Mouse (Mus musculus): ENCODE data around the gene Eri2. TPM values are rescaled to one million over a fixed set of nuclear protein-coding genes. Genes with fewer than 3 reads are reported as not detected.

Gene Eri2
- polyA plus RNA-seq, 1 experiment from 2014 or later = 16.5 TPM

- Histone ChIP-seq H3K36me3 (ENCODE audit: control insufficient read depth, insufficient read depth, low read length) (no peaks in the 10 kb centered on the region), H3K4me3 (ENCODE audit: low read depth, low read length) (no peak overlapping the region), H3K9ac (ENCODE audit: low read depth, low read length) (no peak overlapping the region), H3K27me3 (ENCODE audit: control insufficient read depth, insufficient read depth, low read depth, low read length) (no peaks in the 10 kb centered on the region), H3K4me1 (ENCODE audit: control insufficient read depth, insufficient read depth, low read length) (peaks cover 4% of the 10 kb centered on the region; the same call in 1 of the 2 replicates), H3K4me2 (ENCODE audit: low read length) (no peak overlapping the region), H3K27ac (ENCODE audit: low read length) (no peak overlapping the region), H3K9me3 (replicated peaks; ENCODE audit: control insufficient read depth, low read length, poor library complexity, severe bottlenecking) (no peaks in the 10 kb centered on the region)
- ATAC-seq = no peak
Observed at GRCm38 (mm10) chr7:119795311-119795710, 1.5 kb upstream of the Eri2 start.

- Histone ChIP-seq H3K4me2 (ENCODE audit: low read length) (peak overlapping the region; percentile 64), H3K4me3 (ENCODE audit: low read depth, low read length) (peak overlapping the region; percentile 70), H3K9ac (ENCODE audit: low read depth, low read length) (peak overlapping the region; percentile 80), H3K27me3 (ENCODE audit: control insufficient read depth, insufficient read depth, low read depth, low read length) (no peaks in the 10 kb centered on the region), H3K36me3 (ENCODE audit: control insufficient read depth, insufficient read depth, low read length) (0 out of 2 replicates have a peak, but pooled peaks cover 4% of the 10 kb centered on the region), H3K9me3 (replicated peaks; ENCODE audit: control insufficient read depth, low read length, poor library complexity, severe bottlenecking) (no peaks in the 10 kb centered on the region), H3K27ac (ENCODE audit: low read length) (peak overlapping the region; percentile 69; the same call in 1 of the 2 replicates), H3K4me1 (ENCODE audit: control insufficient read depth, insufficient read depth, low read length) (peaks cover 4% of the 10 kb centered on the region; the same call in 1 of the 2 replicates)
- ATAC-seq = peak; percentile 82
- WGBS = under 1% methylated on average over 20 of the region's 21 CpGs
Observed at GRCm38 (mm10) chr7:119794251-119794638, 387 bp upstream of the Eri2 start.

- H3K27me3 ChIP-seq (ENCODE audit: control insufficient read depth, insufficient read depth, low read depth, low read length) = no peaks in the 10 kb centered on the region
- H3K9ac ChIP-seq (ENCODE audit: low read depth, low read length) = no peak overlapping the region
- no peak overlapping the region for H3K4me3 ChIP-seq (ENCODE audit: low read depth, low read length)
- H3K27ac ChIP-seq (ENCODE audit: low read length) = no peak overlapping the region
- H3K9me3 ChIP-seq (replicated peaks; ENCODE audit: control insufficient read depth, low read length, poor library complexity, severe bottlenecking) = no peaks in the 10 kb centered on the region
- H3K36me3 ChIP-seq (ENCODE audit: control insufficient read depth, insufficient read depth, low read length) = peaks cover 25% of the 10 kb centered on the region
- no peak for ATAC-seq
- no peak overlapping the region for H3K4me2 ChIP-seq (ENCODE audit: low read length)
- peaks cover 4% of the 10 kb centered on the region; the same call in 1 of the 2 replicates for H3K4me1 ChIP-seq (ENCODE audit: control insufficient read depth, insufficient read depth, low read length)
- 80% methylated on average over 3 of the region's 3 CpGs for WGBS
Observed at GRCm38 (mm10) chr7:119789024-119789423, 4.8 kb downstream of the Eri2 start.

- ATAC-seq = no peak
- WGBS = 95% methylated on average over 5 of the region's 5 CpGs
- H3K4me2 ChIP-seq (ENCODE audit: low read length) = no peak overlapping the region
- no peaks in the 10 kb centered on the region for H3K4me1 ChIP-seq (ENCODE audit: control insufficient read depth, insufficient read depth, low read length)
- no peak overlapping the region for H3K9ac ChIP-seq (ENCODE audit: low read depth, low read length)
- H3K9me3 ChIP-seq (replicated peaks; ENCODE audit: control insufficient read depth, low read length, poor library complexity, severe bottlenecking) = no peaks in the 10 kb centered on the region
- no peaks in the 10 kb centered on the region for H3K27me3 ChIP-seq (ENCODE audit: control insufficient read depth, insufficient read depth, low read depth, low read length)
- no peak overlapping the region for H3K4me3 ChIP-seq (ENCODE audit: low read depth, low read length)
- peaks cover 25% of the 10 kb centered on the region for H3K36me3 ChIP-seq (ENCODE audit: control insufficient read depth, insufficient read depth, low read length)
- no peak overlapping the region for H3K27ac ChIP-seq (ENCODE audit: low read length)
Observed at GRCm38 (mm10) chr7:119784908-119785307, 8.9 kb downstream of the Eri2 start.

- Histone ChIP-seq H3K9ac (ENCODE audit: low read depth, low read length) (no peak overlapping the region), H3K4me2 (ENCODE audit: low read length) (no peak overlapping the region), H3K9me3 (replicated peaks; ENCODE audit: control insufficient read depth, low read length, poor library complexity, severe bottlenecking) (no peaks in the 10 kb centered on the region), H3K4me3 (ENCODE audit: low read depth, low read length) (no peak overlapping the region), H3K27ac (ENCODE audit: low read length) (no peak overlapping the region), H3K27me3 (ENCODE audit: control insufficient read depth, insufficient read depth, low read depth, low read length) (no peaks in the 10 kb centered on the region), H3K36me3 (ENCODE audit: control insufficient read depth, insufficient read depth, low read length) (peaks cover 21% of the 10 kb centered on the region), H3K4me1 (ENCODE audit: control insufficient read depth, insufficient read depth, low read length) (no peaks in the 10 kb centered on the region)
- ATAC-seq = no peak
- WGBS = 92% methylated on average over 2 of the region's 2 CpGs
Observed at GRCm38 (mm10) chr7:119783453-119783852, 10.4 kb downstream of the Eri2 start.

- H3K4me2 ChIP-seq (ENCODE audit: low read length) = no peak overlapping the region
- no peaks in the 10 kb centered on the region for H3K27me3 ChIP-seq (ENCODE audit: control insufficient read depth, insufficient read depth, low read depth, low read length)
- 93% methylated on average over 8 of the region's 8 CpGs for WGBS
- no peaks in the 10 kb centered on the region for H3K4me1 ChIP-seq (ENCODE audit: control insufficient read depth, insufficient read depth, low read length)
- H3K9me3 ChIP-seq (replicated peaks; ENCODE audit: control insufficient read depth, low read length, poor library complexity, severe bottlenecking) = no peaks in the 10 kb centered on the region
- H3K36me3 ChIP-seq (ENCODE audit: control insufficient read depth, insufficient read depth, low read length) = no peaks in the 10 kb centered on the region
- H3K27ac ChIP-seq (ENCODE audit: low read length) = no peak overlapping the region
- no peak overlapping the region for H3K9ac ChIP-seq (ENCODE audit: low read depth, low read length)
- no peak overlapping the region for H3K4me3 ChIP-seq (ENCODE audit: low read depth, low read length)
- ATAC-seq = no peak
Observed at GRCm38 (mm10) chr7:119769895-119770294, 24.0 kb downstream of the Eri2 start.

GRCm38 (mm10) chr7:119766996-119767395 is 26.9 kb downstream of the Eri2 start:
- Histone ChIP-seq H3K9me3 (replicated peaks; ENCODE audit: control insufficient read depth, low read length, poor library complexity, severe bottlenecking) (no peaks in the 10 kb centered on the region), H3K4me2 (ENCODE audit: low read length) (no peak overlapping the region), H3K9ac (ENCODE audit: low read depth, low read length) (no peak overlapping the region), H3K36me3 (ENCODE audit: control insufficient read depth, insufficient read depth, low read length) (no peaks in the 10 kb centered on the region), H3K27me3 (ENCODE audit: control insufficient read depth, insufficient read depth, low read depth, low read length) (no peaks in the 10 kb centered on the region), H3K27ac (ENCODE audit: low read length) (no peak overlapping the region), H3K4me1 (ENCODE audit: control insufficient read depth, insufficient read depth, low read length) (no peaks in the 10 kb centered on the region), H3K4me3 (ENCODE audit: low read depth, low read length) (no peak overlapping the region)
- ATAC-seq = no peak
- 85% methylated on average over 6 of the region's 6 CpGs for WGBS

GRCm38 (mm10) chr7:119764377-119764776 is 29.5 kb downstream of the Eri2 start:
- ATAC-seq = no peak
- no peak overlapping the region for H3K4me3 ChIP-seq (ENCODE audit: low read depth, low read length)
- no peak overlapping the region for H3K9ac ChIP-seq (ENCODE audit: low read depth, low read length)
- H3K27me3 ChIP-seq (ENCODE audit: control insufficient read depth, insufficient read depth, low read depth, low read length) = no peaks in the 10 kb centered on the region
- no peak overlapping the region for H3K4me2 ChIP-seq (ENCODE audit: low read length)
- WGBS = 98% methylated on average over 3 of the region's 3 CpGs
- H3K36me3 ChIP-seq (ENCODE audit: control insufficient read depth, insufficient read depth, low read length) = no peaks in the 10 kb centered on the region
- no peak overlapping the region for H3K27ac ChIP-seq (ENCODE audit: low read length)
- H3K9me3 ChIP-seq (replicated peaks; ENCODE audit: control insufficient read depth, low read length, poor library complexity, severe bottlenecking) = no peaks in the 10 kb centered on the region
- no peaks in the 10 kb centered on the region for H3K4me1 ChIP-seq (ENCODE audit: control insufficient read depth, insufficient read depth, low read length)

- H3K4me3 ChIP-seq (ENCODE audit: low read depth, low read length) = no peak overlapping the region
- WGBS = 75% methylated on average over 4 of the region's 4 CpGs
- H3K9me3 ChIP-seq (replicated peaks; ENCODE audit: control insufficient read depth, low read length, poor library complexity, severe bottlenecking) = no peaks in the 10 kb centered on the region
- no peak overlapping the region for H3K4me2 ChIP-seq (ENCODE audit: low read length)
- ATAC-seq = no peak
- H3K4me1 ChIP-seq (ENCODE audit: control insufficient read depth, insufficient read depth, low read length) = no peaks in the 10 kb centered on the region
- no peak overlapping the region for H3K9ac ChIP-seq (ENCODE audit: low read depth, low read length)
- no peaks in the 10 kb centered on the region for H3K27me3 ChIP-seq (ENCODE audit: control insufficient read depth, insufficient read depth, low read depth, low read length)
- no peaks in the 10 kb centered on the region for H3K36me3 ChIP-seq (ENCODE audit: control insufficient read depth, insufficient read depth, low read length)
- no peak overlapping the region for H3K27ac ChIP-seq (ENCODE audit: low read length)
Observed at GRCm38 (mm10) chr7:119762166-119762697, 31.6 kb downstream of the Eri2 start.

All from midbrain, embryonic 16.5 days (tissue).